Comparison of ENCODE assay signal across 11 mouse cellular contexts in genomic region chr2:170078442-170079017, GRCm38 (mm10).
DNase-seq lines count a peak whose midpoint lies in the region; ATAC-seq and TF ChIP-seq lines count a peak whose summit lies in the region.
"Had no signal": no experiment of that assay in that cellular context is flagged by ENCODE, and none has a peak within 500 bp of the region (broad histone marks: within the 10 kb centered on the region; RNA-seq: fewer than 3 reads in every experiment).

No protein-coding gene starts in this region.

- no peaks in the 10 kb centered on the region for H3K27me3 ChIP-seq in liver, postnatal 0 days (ENCODE audit: insufficient read depth, low read length)
- H3K27me3 ChIP-seq in limb, embryonic 12.5 days: no peaks in the 10 kb centered on the region; the same call in 1 of the 2 replicates
- H3K27me3 ChIP-seq: embryonic facial prominence, embryonic 12.5 days had no signal

- no peaks in the 10 kb centered on the region for H3K9me3 ChIP-seq in liver, postnatal 0 days (ENCODE audit: low read length)
- no peaks in the 10 kb centered on the region for H3K9me3 ChIP-seq in limb, embryonic 12.5 days
- H3K9me3 ChIP-seq: embryonic facial prominence, embryonic 12.5 days; limb, embryonic 13.5 days had no signal

- WGBS in liver, postnatal 0 days (ENCODE audit: insufficient replicate concordance): 50% methylated on average over 15 of the region's 15 CpGs
- 30% methylated on average over 15 of the region's 15 CpGs for WGBS in limb, embryonic 12.5 days

- peak; percentile 39 for DNase-seq in gastrocnemius, postnatal 10 days
- no peak for DNase-seq in gastrocnemius, postnatal 4 days (ENCODE audit: low spot score in 2 of 2)
- DNase-seq in liver, postnatal 0 days: no peak
- no peak for DNase-seq in liver
- peak; percentile 14 for DNase-seq in MN1 (ENCODE audit: low spot score)
- DNase-seq in layer of hippocampus, postnatal 36 days: no peak
- DNase-seq in cerebellum, adult 11-12 months: no peak
- DNase-seq: spleen, adult 18-20 months had no signal

- no peak for TF ChIP-seq EP300 in liver, postnatal 0 days (IDR thresholded peaks at IDR 0.05; ENCODE audit: low read depth)

- no peak overlapping the region for H3K27ac ChIP-seq in liver, postnatal 0 days (ENCODE audit: low read depth)
- no peak overlapping the region for H3K27ac ChIP-seq in limb, embryonic 12.5 days
- H3K27ac ChIP-seq: embryonic facial prominence, embryonic 12.5 days; limb, embryonic 13.5 days had no signal

- no peaks in the 10 kb centered on the region for H3K4me1 ChIP-seq in liver, postnatal 0 days (ENCODE audit: insufficient read depth)
- peaks cover 22% of the 10 kb centered on the region for H3K4me1 ChIP-seq in limb, embryonic 12.5 days (replicated peaks)

- ATAC-seq in liver, postnatal 0 days: no peak
- ATAC-seq in limb, embryonic 12.5 days (ENCODE audit: insufficient number of reproducible peaks, insufficient read depth, low FRiP score, low TSS enrichment, low read depth): peak; percentile 37; the same call in 1 of the 2 replicates

- peak; percentile 31; the same call in 1 of the 2 replicates for TF ChIP-seq CTCF in liver, postnatal 0 days (IDR thresholded peaks at IDR 0.05; ENCODE audit: low read depth)

- H3K9ac ChIP-seq in liver, postnatal 0 days (replicated peaks): no peak overlapping the region
- no peak overlapping the region for H3K9ac ChIP-seq in limb, embryonic 12.5 days (replicated peaks)
- H3K9ac ChIP-seq: embryonic facial prominence, embryonic 12.5 days; limb, embryonic 13.5 days had no signal

- H3K4me3 ChIP-seq in liver, postnatal 0 days (ENCODE audit: low read depth, low read length): no peak overlapping the region
- no peak overlapping the region for H3K4me3 ChIP-seq in limb, embryonic 12.5 days (replicated peaks)
- H3K4me3 ChIP-seq: embryonic facial prominence, embryonic 12.5 days; limb, embryonic 13.5 days had no signal

- no peak overlapping the region for H3K4me2 ChIP-seq in liver, postnatal 0 days (ENCODE audit: low read depth, low read length)
- H3K4me2 ChIP-seq in limb, embryonic 12.5 days: no peak overlapping the region
- H3K4me2 ChIP-seq: embryonic facial prominence, embryonic 12.5 days; limb, embryonic 13.5 days had no signal

- H3K36me3 ChIP-seq in liver, postnatal 0 days (replicated peaks; ENCODE audit: insufficient read depth, low read length): no peaks in the 10 kb centered on the region
- H3K36me3 ChIP-seq in limb, embryonic 12.5 days: no peaks in the 10 kb centered on the region
- H3K36me3 ChIP-seq: embryonic facial prominence, embryonic 12.5 days; limb, embryonic 13.5 days had no signal

Comparison
In these comparisons a context has a peak if more than half of its experiments do, and no peak if none do; other contexts are left out.
1. DNase-seq: peak in gastrocnemius, postnatal 10 days (single experiment) and MN1 (single experiment); none in gastrocnemius, postnatal 4 days (0 of 2), liver, postnatal 0 days (single experiment), liver (single experiment), layer of hippocampus, postnatal 36 days (0 of 2) and cerebellum, adult 11-12 months (single experiment).